In the genomic region with DNA sequence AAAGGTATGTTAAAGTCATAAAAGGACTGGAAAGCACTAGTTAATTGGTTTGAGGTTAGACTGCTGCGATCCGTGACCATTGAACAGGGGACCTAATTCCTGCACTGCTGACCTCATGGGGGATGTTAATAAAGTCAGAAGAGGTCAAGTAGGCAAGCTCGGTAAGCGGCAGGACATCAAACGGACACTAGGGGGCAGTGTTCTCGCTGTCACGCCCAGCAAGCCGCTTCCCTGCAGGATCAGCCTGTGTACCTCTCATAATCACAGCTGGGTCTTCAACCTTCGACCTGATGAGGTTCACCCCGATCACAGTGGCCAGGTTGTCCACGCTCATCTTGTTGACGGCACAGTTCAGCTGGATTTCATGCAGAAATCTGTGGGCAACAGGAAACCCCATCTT, we compare ENCODE assay signal across 8 mouse cellular contexts. TPM values are rescaled to one million over a fixed set of nuclear protein-coding genes. Genes with fewer than 3 reads are reported as not detected.
A peak's percentile ranks its signal among the peaks of the same experiment; 100 is the strongest.
DNase-seq lines count a peak whose midpoint lies in the region; ATAC-seq and TF ChIP-seq lines count a peak whose summit lies in the region.

No protein-coding gene starts in this region.

- H3K27ac ChIP-seq in intestine, embryonic 15.5 days = no peak overlapping the region
- peak overlapping the region; percentile 62 for H3K27ac ChIP-seq in limb, embryonic 10.5 days
- no peak overlapping the region for H3K27ac ChIP-seq in midbrain, postnatal 0 days (ENCODE audit: low read depth, low read length)

- WGBS in intestine, embryonic 15.5 days = 11% methylated on average over 12 of the region's 12 CpGs
- 12% methylated on average over 12 of the region's 12 CpGs for WGBS in limb, embryonic 10.5 days
- 11% methylated on average over 12 of the region's 12 CpGs for WGBS in midbrain, postnatal 0 days

- H3K4me3 ChIP-seq in intestine, embryonic 15.5 days (replicated peaks) = no peak overlapping the region
- H3K4me3 ChIP-seq in limb, embryonic 10.5 days = 0 out of 2 replicates have a peak overlapping the region, but pooled peaks have one; percentile 14
- no peak overlapping the region for H3K4me3 ChIP-seq in midbrain, postnatal 0 days (ENCODE audit: low read depth, low read length)

- no peak overlapping the region for H3K9ac ChIP-seq in intestine, embryonic 15.5 days
- no peak overlapping the region for H3K9ac ChIP-seq in midbrain, postnatal 0 days (replicated peaks; ENCODE audit: low read length, poor library complexity, severe bottlenecking)

- TF ChIP-seq CTCF in midbrain, postnatal 0 days (IDR thresholded peaks at IDR 0.05) = peak; percentile 77

- peak; percentile 37 to 69 for DNase-seq in left cerebral cortex, adult 18-20 months (ENCODE audit: low spot score in 2 of 2)
- no peak for DNase-seq in left cerebral cortex, adult 11 months (ENCODE audit: low spot score)
- peak; percentile 94 for DNase-seq in embryo, embryonic 10 days (ENCODE audit: low spot score)
- DNase-seq in gastrocnemius, postnatal 25 days = peak; percentile 36
- DNase-seq in limb, embryonic 10.5 days (ENCODE audit: low spot score) = peak; percentile 87
- peak; percentile 49 for DNase-seq in midbrain, postnatal 0 days (ENCODE audit: low spot score)
- DNase-seq in spleen, postnatal 36 days (ENCODE audit: low spot score in 2 of 2) = peak; percentile 42 to 46

- H3K9me3 ChIP-seq in intestine, embryonic 15.5 days = no peaks in the 10 kb centered on the region
- H3K9me3 ChIP-seq in limb, embryonic 10.5 days (replicated peaks) = no peaks in the 10 kb centered on the region
- no peaks in the 10 kb centered on the region for H3K9me3 ChIP-seq in midbrain, postnatal 0 days (ENCODE audit: low read length)

- 0 out of 2 replicates have a peak, but pooled peaks cover 3% of the 10 kb centered on the region for H3K4me1 ChIP-seq in intestine, embryonic 15.5 days (replicated peaks)
- peaks cover 7% of the 10 kb centered on the region for H3K4me1 ChIP-seq in limb, embryonic 10.5 days
- no peaks in the 10 kb centered on the region for H3K4me1 ChIP-seq in midbrain, postnatal 0 days (ENCODE audit: insufficient read depth, low read length)

- 0 out of 2 replicates have a peak, but pooled peaks cover 3% of the 10 kb centered on the region for H3K27me3 ChIP-seq in intestine, embryonic 15.5 days (replicated peaks)
- no peaks in the 10 kb centered on the region for H3K27me3 ChIP-seq in limb, embryonic 10.5 days (ENCODE audit: low read depth, poor library complexity, severe bottlenecking)
- no peaks in the 10 kb centered on the region for H3K27me3 ChIP-seq in midbrain, postnatal 0 days (ENCODE audit: insufficient read depth, low read length)

- no peaks in the 10 kb centered on the region for H3K36me3 ChIP-seq in intestine, embryonic 15.5 days
- no peaks in the 10 kb centered on the region for H3K36me3 ChIP-seq in limb, embryonic 10.5 days
- H3K36me3 ChIP-seq in midbrain, postnatal 0 days (ENCODE audit: insufficient read depth, low read length) = no peaks in the 10 kb centered on the region

- H3K4me2 ChIP-seq in intestine, embryonic 15.5 days (replicated peaks) = peak overlapping the region; percentile 51
- H3K4me2 ChIP-seq in midbrain, postnatal 0 days (ENCODE audit: low read depth, low read length, poor library complexity, severe bottlenecking) = no peak overlapping the region

- no peak for ATAC-seq in intestine, embryonic 15.5 days
- no peak for ATAC-seq in midbrain, postnatal 0 days (ENCODE audit: low FRiP score)

RNA-seq across cellular contexts. Expression of gene Bmp10, which starts 37.4 kb away (rescaled TPM):
- total RNA-seq in left cerebral cortex, adult 18-20 months (2021) = not detected
- not detected for total RNA-seq in gastrocnemius, postnatal 25 days (2021)
- polyA plus RNA-seq in intestine, embryonic 15.5 days (2015; fragmentation: Nextera tagmentation; extraction: Ambion mirVana) = not detected in 2 replicates
- not detected in 2 replicates for polyA plus RNA-seq in limb, embryonic 10.5 days (2016; fragmentation: Nextera tagmentation; extraction: Ambion mirVana)
- total RNA-seq in midbrain, postnatal 0 days (2014; rRNA removed) = not detected in 2 replicates
- not detected in 2 replicates for polyA plus RNA-seq in midbrain, postnatal 0 days (2015; fragmentation: Nextera tagmentation; extraction: Ambion mirVana)
